Mouse (Mus musculus) heart, adult 2 months (tissue): Measurements from ENCODE around the gene Lce3c.

ENCODE experiments used
- CTCF ChIP-seq: fragments of 200-600 bp; IDR thresholded peaks from 2 replicates; pipeline ENCODE4 v1.8.1; 2022; ENCODE audit warnings: antibody characterized with exemption, mild to moderate bottlenecking, moderate library complexity
- POLR2A ChIP-seq: fragments of 200-500 bp; IDR thresholded peaks from 2 replicates; pipeline ENCODE4 v1.6.1; 2011; ENCODE audit warnings: mild to moderate bottlenecking, low read depth, low read length, control low read depth; ENCODE audit not compliant: insufficient read depth

GRCm38 (mm10) chr3:92966761-92967160 lies 22.5 kb downstream of the Lce3c start, which contains the start of gene Lce3e:
- TF ChIP-seq POLR2A (no peak), CTCF (no peak)
